Mouse (Mus musculus) heart, adult 9 months (tissue): ENCODE measurements around the gene Epha2.

Source experiments
- DNase-seq, 2 experiments: peaks; one replicate each; pipeline ENCODE4 v3.0.0; 2022; ENCODE audit warnings: low spot score in 2 of 2

Epha2 gene

DNA sequence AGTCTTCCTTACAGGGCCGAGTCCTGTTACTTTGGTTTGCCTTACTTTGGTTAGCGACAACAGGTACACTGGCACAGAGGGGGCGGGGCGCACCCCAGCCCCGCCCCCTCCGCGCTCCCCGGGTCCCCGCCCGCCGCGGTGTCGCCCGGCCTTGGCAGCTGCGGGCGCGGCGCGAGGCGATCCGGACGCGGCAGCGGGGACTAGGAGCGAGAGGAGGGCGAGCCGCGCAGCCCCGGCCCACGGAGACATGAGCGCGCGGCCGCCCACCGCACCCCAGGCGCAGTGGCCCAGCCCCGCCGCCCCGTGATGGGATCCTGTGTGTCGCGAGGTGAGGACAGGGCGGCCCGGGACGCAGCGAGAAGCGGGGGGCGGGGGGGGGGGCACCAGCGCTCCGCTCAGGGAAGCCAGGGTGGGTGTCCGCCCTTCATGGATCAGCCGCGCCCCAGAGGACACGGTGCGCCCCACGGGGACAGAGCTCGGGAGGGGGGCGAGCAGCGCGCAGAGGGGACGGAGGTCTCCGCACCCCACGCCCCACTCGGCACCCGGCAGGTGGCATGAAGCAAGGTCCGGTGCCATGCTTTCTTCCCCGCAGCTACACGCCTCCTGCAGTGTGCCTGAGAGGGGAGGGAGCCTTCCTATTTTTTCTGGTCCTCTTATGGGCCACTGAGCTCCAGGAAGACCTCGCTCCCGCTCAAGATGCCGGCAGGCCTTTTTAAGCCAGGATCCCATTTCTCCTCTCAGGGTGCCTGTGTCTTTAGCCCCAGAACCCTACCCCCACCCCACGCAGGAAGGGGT, 67.2 kb downstream of the Epha2 start, which contains the start of gene Fam131c:
Gene Fam131c (plus strand): TSS at position 224 of the 795 bp plus-strand sequence.
- no peak for DNase-seq

DNA sequence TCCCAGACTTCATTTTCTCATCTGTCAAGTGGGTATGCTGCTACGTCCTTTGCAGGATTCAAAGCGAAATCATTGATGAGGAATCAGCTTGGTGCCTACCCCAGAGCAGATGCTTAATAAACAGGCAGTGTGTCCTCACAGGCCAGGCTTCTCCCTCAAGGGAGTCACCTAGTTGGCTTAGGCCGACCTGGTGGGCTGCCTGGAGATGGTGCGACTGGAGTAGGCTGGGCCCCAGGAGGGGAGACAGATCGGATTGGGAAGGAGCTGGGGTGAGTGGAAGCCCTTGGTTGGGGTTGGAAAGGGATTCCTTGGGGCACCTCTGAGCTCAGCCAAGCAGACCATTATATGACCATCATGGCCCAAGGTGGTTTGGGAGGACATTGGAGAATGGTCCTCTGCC, 71.4 kb downstream of the Epha2 start:
- DNase-seq: no peak
